Mouse (Mus musculus): Measurements from ENCODE around the gene Pphln1.

DNA sequence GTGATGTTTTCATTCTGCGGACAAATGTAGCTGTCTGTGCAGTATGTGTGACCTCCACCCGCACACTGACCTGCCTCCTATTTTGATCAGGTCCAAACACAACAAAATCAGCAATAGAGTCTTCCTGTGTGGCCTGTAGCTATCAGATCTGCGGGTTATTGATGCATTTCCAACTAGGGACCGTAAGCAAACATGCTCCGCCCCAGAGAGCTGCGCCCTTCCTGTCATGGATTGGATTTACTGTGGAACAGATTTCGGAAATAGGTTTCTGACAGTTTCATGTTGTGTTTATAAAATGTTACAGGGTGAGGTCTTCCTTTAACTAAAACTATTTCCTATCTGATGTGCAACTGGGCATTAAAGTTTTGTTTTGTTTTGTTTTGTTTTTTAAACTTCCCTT is 87.9 kb downstream of the Pphln1 start:
- TF ChIP-seq CTCF (IDR thresholded peaks at IDR 0.05) = no peak
- peak; percentile 96 for TF ChIP-seq EP300 (IDR thresholded peaks at IDR 0.05)
